12 mouse cellular contexts compared by ENCODE assay signal in genomic region chr6:71981450-71981849, GRCm38 (mm10).
A peak's percentile ranks its signal among the peaks of the same experiment; 100 is the strongest.
DNase-seq lines count a peak whose midpoint lies in the region; ATAC-seq lines count a peak whose summit lies in the region.
"Had no signal": no experiment of that assay in that cellular context is flagged by ENCODE, and none has a peak within 500 bp of the region (broad histone marks: within the 10 kb centered on the region; RNA-seq: fewer than 3 reads in every experiment).

No protein-coding gene starts in this region.

- DNase-seq in hindbrain, embryonic 10.5 days (ENCODE audit: low spot score) = no peak
- DNase-seq in 416B (ENCODE audit: low read depth) = peak; percentile 83
- DNase-seq in c-Kit-positive CD71-negative TER-119-negative erythroid progenitor cells, embryonic 14.5 days (ENCODE audit: low read depth) = peak; percentile 47
- no peak for DNase-seq in kidney, postnatal 14 days
- no peak for DNase-seq in MN1 (ENCODE audit: low spot score)
- DNase-seq: embryo, embryonic 11 days; kidney, adult 2 months; lung, adult 2 months had no signal

- H3K4me2 ChIP-seq in hindbrain, embryonic 13.5 days = no peak overlapping the region
- H3K4me2 ChIP-seq in midbrain, embryonic 15.5 days = no peak overlapping the region
- H3K4me2 ChIP-seq: forebrain, embryonic 12.5 days had no signal

- H3K4me1 ChIP-seq in hindbrain, embryonic 10.5 days (replicated peaks) = peaks cover 10% of the 10 kb centered on the region
- no peaks in the 10 kb centered on the region for H3K4me1 ChIP-seq in hindbrain, embryonic 13.5 days (replicated peaks)
- H3K4me1 ChIP-seq in midbrain, embryonic 15.5 days = no peaks in the 10 kb centered on the region
- H3K4me1 ChIP-seq: forebrain, embryonic 12.5 days had no signal

- H3K27ac ChIP-seq in hindbrain, embryonic 10.5 days = 0 out of 2 replicates have a peak overlapping the region, but pooled peaks have one; percentile 8
- H3K27ac ChIP-seq in hindbrain, embryonic 13.5 days = no peak overlapping the region
- no peak overlapping the region for H3K27ac ChIP-seq in midbrain, embryonic 15.5 days
- H3K27ac ChIP-seq: forebrain, embryonic 12.5 days had no signal

- no peak overlapping the region for H3K4me3 ChIP-seq in hindbrain, embryonic 10.5 days
- H3K4me3 ChIP-seq in hindbrain, embryonic 13.5 days = no peak overlapping the region
- no peak overlapping the region for H3K4me3 ChIP-seq in midbrain, embryonic 15.5 days
- H3K4me3 ChIP-seq: forebrain, embryonic 12.5 days had no signal

- no peaks in the 10 kb centered on the region for H3K9me3 ChIP-seq in hindbrain, embryonic 10.5 days
- no peaks in the 10 kb centered on the region for H3K9me3 ChIP-seq in hindbrain, embryonic 13.5 days
- H3K9me3 ChIP-seq in midbrain, embryonic 15.5 days = no peaks in the 10 kb centered on the region
- H3K9me3 ChIP-seq: forebrain, embryonic 12.5 days had no signal

- ATAC-seq in hindbrain, embryonic 13.5 days (ENCODE audit: low FRiP score) = no peak
- ATAC-seq in megakaryocyte progenitor cell, adult 5-6 weeks (replicated peaks; ENCODE audit: poor library complexity) = peak; percentile 67
- no peak for ATAC-seq in midbrain, embryonic 15.5 days (replicated peaks)

- no peaks in the 10 kb centered on the region for H3K27me3 ChIP-seq in hindbrain, embryonic 10.5 days (ENCODE audit: insufficient read depth, poor library complexity, severe bottlenecking)
- no peaks in the 10 kb centered on the region for H3K27me3 ChIP-seq in hindbrain, embryonic 13.5 days
- H3K27me3 ChIP-seq in midbrain, embryonic 15.5 days (replicated peaks) = no peaks in the 10 kb centered on the region
- H3K27me3 ChIP-seq: forebrain, embryonic 12.5 days had no signal

- no peak overlapping the region for H3K9ac ChIP-seq in hindbrain, embryonic 13.5 days
- H3K9ac ChIP-seq in midbrain, embryonic 15.5 days = no peak overlapping the region
- H3K9ac ChIP-seq: forebrain, embryonic 12.5 days had no signal

- H3K36me3 ChIP-seq in hindbrain, embryonic 10.5 days = peaks cover 55% of the 10 kb centered on the region
- H3K36me3 ChIP-seq in hindbrain, embryonic 13.5 days = peaks cover 48% of the 10 kb centered on the region
- H3K36me3 ChIP-seq in midbrain, embryonic 15.5 days (replicated peaks) = peaks cover 12% of the 10 kb centered on the region

- WGBS in hindbrain, embryonic 10.5 days = 93% methylated on average over 4 of the region's 4 CpGs
- 92% methylated on average over 4 of the region's 4 CpGs for WGBS in hindbrain, embryonic 13.5 days
- 94% methylated on average over 4 of the region's 4 CpGs for WGBS in midbrain, embryonic 15.5 days

Comparison
In these comparisons a context has a peak if more than half of its experiments do, and no peak if none do; other contexts are left out.
1. DNase-seq: peak in 416B (single experiment) and c-Kit-positive CD71-negative TER-119-negative erythroid progenitor cells, embryonic 14.5 days (single experiment); none in hindbrain, embryonic 10.5 days (single experiment), kidney, postnatal 14 days (single experiment) and MN1 (single experiment).